Mouse (Mus musculus): ENCODE measurements around the gene Spata13. TPM values are rescaled to one million over a fixed set of nuclear protein-coding genes. Genes with fewer than 3 reads are reported as not detected.

Gene Spata13
- polyA plus RNA-seq, 1 experiment from 2014 or later = 14.0 TPM

DNA sequence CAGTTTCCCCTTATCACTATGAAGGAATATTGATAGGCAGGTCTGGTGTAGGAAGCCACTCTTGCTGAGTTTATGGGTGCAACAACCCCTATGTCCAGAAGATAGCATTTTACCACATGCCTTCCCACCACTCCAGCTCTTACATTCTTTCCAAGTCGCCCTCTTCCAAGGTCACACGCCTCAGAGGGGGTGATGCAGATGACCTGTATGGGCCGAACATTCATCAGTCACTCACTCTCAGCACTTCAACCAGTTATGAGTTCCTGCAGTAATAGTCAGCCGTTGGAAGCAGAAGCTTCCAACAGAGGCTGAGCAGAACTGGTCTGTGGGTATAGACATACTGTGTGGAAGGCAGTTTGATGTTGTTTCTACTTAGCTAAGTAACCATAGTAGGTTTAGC, 177.7 kb downstream of the Spata13 start:
- H3K4me2 ChIP-seq (ENCODE audit: low read depth, low read length) = no peak overlapping the region
- no peak overlapping the region for H3K27ac ChIP-seq (ENCODE audit: low read depth)
- WGBS (ENCODE audit: insufficient replicate concordance) = 78% methylated on average over 4 of the region's 4 CpGs
- H3K9me3 ChIP-seq (ENCODE audit: low read length) = no peaks in the 10 kb centered on the region
- H3K27me3 ChIP-seq (ENCODE audit: insufficient read depth, low read length) = no peaks in the 10 kb centered on the region
- TF ChIP-seq EP300 (IDR thresholded peaks at IDR 0.05; ENCODE audit: low read depth) (no peak), CTCF (IDR thresholded peaks at IDR 0.05; ENCODE audit: low read depth) (no peak)
- H3K4me3 ChIP-seq (ENCODE audit: low read depth, low read length) = no peak overlapping the region
- DNase-seq (no peak), ATAC-seq (no peak)
- H3K4me1 ChIP-seq (ENCODE audit: insufficient read depth) = no peaks in the 10 kb centered on the region; the same call in 1 of the 2 replicates
- 0 out of 2 replicates have a peak, but pooled peaks cover 3% of the 10 kb centered on the region for H3K36me3 ChIP-seq (replicated peaks; ENCODE audit: insufficient read depth, low read length)
- no peak overlapping the region for H3K9ac ChIP-seq (replicated peaks)

Other genes starting within 250 kb of the Spata13 start
- gene C1qtnf9, start 134.1 kb downstream of the Spata13 start, polyA plus RNA-seq (2015; fragmentation: Nextera tagmentation; extraction: Ambion mirVana) = 0.25 and 0.49 TPM in 2 replicates
- 5.6 and 6.1 TPM in 2 replicates for gene Mipep, start 150.6 kb downstream of the Spata13 start, polyA plus RNA-seq (2015; fragmentation: Nextera tagmentation; extraction: Ambion mirVana)